Mouse (Mus musculus) adrenal gland (tissue): Measurements from ENCODE around the gene Kif1a.
"Not testable (repeated sequence)": the region's sequence is repeated elsewhere in the genome, so short reads cannot be mapped to it uniquely, and the experiment has no call there.

Experiments used
- intact Hi-C: fragments of 180-260 bp; cut with DNase I; formaldehyde crosslinking; loops from one replicate; pipeline ENCODE4 v1.15.1; 2025

The Kif1a gene

GRCm38 (mm10) chr1:92978645-92979044 is 123.1 kb downstream of the Kif1a start:
- intact Hi-C loops, result no loop called here

DNA sequence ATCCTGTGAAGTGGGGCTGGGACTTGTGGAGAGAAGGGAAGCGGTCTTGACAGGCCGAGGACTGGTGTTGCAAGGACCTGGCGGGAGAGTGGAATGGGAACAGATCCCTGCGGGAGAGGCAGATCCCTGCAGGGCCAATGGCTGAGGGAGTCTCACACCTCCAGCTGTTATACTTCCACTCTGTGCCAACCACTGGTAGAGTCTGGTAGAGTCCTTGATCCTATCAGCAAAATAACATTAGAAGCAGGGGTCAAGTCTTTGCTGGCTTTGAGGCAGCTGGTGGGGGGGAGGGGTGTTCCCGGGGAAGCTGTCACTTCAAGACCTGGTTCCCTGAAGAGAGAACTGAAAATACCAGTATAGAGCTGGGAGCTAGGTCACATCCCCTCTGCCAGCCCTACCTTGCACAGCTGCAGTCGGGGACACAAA is 125.6 kb downstream of the Kif1a start:
- intact Hi-C loops, result no loop called here

DNA sequence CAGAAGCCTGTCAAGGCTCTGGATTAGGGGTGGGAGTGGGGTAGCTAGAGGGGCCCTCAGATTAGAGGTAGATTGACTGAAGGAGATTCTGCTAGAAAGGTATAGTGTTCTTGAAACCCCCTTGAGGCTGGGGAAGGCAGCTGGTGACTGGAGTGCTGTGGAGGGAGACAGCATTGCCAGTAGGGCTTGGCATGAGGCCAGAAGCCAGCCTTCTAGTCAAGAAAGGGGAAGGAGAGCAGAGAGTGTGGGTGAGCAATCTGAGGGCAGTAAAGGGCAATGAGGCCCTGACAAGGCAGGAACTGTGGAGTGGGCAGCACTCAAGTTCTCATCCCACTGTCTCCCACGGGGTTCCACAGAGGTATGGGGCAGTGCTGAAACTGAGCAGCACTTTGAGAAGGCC is 128.9 kb downstream of the Kif1a start:
- intact Hi-C loops, result no loop called here

DNA sequence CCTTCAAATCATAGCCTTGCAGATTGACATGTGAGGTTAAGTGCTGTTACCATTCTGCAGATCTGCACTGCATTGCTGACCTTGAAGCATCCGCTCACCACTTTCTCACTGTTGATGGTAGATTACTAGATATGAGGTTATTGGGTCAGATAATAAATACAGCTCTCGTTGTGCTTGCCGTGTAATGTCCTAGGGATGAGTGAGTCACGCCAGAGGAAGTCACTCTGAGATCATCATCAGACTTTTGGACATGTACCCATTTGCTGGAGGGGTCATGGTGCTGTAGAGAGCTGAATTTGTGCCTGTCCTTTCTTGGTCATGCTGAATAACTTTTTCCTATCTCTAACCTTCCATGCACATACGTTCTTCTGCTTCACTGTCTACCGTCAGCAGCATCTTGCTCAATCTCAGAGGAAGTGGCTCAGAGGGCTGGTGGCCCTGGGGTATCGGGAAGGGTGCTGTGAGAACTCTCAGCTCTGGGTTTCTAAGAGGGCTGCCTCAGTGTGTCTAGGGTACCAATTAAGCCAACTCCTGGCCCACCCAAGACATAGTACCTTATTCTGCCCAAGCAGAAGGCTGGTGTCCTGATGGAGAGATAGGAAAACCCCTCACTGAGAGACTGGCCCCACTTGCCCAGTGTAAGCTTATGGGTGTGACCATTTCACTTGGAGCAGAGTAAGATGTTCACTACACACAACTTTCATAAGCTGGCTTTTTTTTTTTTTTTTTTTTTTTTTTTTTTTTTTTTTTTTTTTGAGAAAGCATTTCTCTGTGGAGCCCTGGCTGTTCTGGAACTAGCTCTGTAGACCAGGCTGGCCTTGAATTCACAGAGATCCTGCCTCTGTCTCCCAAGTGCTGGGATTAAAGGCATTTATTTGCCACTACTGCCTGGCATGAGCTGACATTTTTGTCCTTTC is 129.6 kb downstream of the Kif1a start:
- intact Hi-C loops, result no loop called here

DNA sequence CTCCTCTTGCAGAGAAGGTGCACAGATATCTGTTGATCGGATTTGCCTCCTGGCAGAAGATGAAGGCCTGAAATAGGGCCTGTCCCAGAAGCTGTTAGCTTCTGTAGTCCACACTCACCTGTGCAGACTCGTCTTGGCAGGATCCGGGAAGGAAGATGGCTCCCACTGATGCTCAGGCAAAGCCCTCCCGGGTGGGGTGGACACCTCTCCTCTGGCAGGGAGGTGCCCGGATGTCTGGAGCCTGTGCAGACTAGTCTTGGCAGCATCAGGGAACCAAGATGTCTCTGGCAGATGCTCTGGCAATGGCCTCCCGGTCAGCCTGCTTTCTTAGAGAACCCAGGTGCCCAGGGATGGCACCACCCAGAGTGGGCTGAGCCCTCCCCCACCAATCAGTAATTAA is 131.0 kb downstream of the Kif1a start:
- intact Hi-C loops, result not testable (repeated sequence)
